Mouse (Mus musculus) liver, adult 2 months (tissue): Measurements from ENCODE around the gene Aqp11.

Experiments used
- CTCF ChIP-seq: fragments of 200-500 bp; IDR thresholded peaks from 2 replicates; pipeline ENCODE4 v1.5.1; 2011; ENCODE audit warnings: low read depth, low read length, control low read depth
- POLR2A ChIP-seq: fragments of 200-500 bp; IDR thresholded peaks from 2 replicates; pipeline ENCODE4 v1.6.1; 2011; ENCODE audit warnings: low read length, control low read depth; ENCODE audit not compliant: insufficient read depth; ENCODE audit errors: extremely low read depth

GRCm38 (mm10) chr7:97765181-97765962 is 27.3 kb upstream of the Aqp11 start:
- TF ChIP-seq POLR2A (no peak), CTCF (no peak)
